Mouse (Mus musculus): ENCODE data around the gene Cercam. TPM values are rescaled to one million over a fixed set of nuclear protein-coding genes. Genes with fewer than 3 reads are reported as not detected.
A peak's percentile ranks its signal among the peaks of the same experiment; 100 is the strongest.

The Cercam gene
- polyA plus RNA-seq, 1 experiment = 38.2 TPM

DNA sequence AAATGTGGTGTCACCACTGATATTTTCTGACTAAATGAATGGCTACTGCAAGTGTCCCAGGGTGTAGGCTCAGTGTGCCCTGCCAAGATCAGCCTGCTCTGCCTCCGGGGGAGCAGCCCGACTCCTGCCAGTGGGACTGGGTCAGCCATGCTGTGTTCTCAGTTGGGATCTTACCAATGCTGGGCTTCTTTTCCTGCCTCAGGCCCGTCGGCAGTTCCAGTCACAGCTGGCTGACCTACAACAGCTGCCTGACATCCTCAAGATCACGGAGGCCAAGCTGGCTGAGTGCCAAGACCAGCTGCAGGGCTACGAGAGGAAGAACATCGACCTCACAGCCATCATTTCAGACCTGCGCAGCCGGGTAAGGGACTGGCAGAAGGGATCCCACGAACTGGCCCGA, 53.0 kb downstream of the Cercam start:
- no peak for TF ChIP-seq POLR2A (IDR thresholded peaks at IDR 0.05; ENCODE audit: borderline replicate concordance, insufficient read depth, low read length)
- no peak for TF ChIP-seq CTCF (IDR thresholded peaks at IDR 0.05; ENCODE audit: borderline replicate concordance, insufficient read depth, low read depth, low read length)
- H3K4me3 ChIP-seq (replicated peaks; ENCODE audit: insufficient read depth, low read depth, low read length) = no peak overlapping the region
- H3K27me3 ChIP-seq (ENCODE audit: control insufficient read depth, insufficient read depth, low read length) = no peaks in the 10 kb centered on the region
- H3K27ac ChIP-seq (ENCODE audit: insufficient read depth, low read length) = peak overlapping the region; percentile 11; the same call in 1 of the 2 replicates
- peak; percentile 53 to 60 for DNase-seq
- 7% methylated on average over 11 of the region's 11 CpGs for WGBS
- peaks cover 9% of the 10 kb centered on the region for H3K4me1 ChIP-seq (ENCODE audit: control insufficient read depth, insufficient read depth, low read length)

DNA sequence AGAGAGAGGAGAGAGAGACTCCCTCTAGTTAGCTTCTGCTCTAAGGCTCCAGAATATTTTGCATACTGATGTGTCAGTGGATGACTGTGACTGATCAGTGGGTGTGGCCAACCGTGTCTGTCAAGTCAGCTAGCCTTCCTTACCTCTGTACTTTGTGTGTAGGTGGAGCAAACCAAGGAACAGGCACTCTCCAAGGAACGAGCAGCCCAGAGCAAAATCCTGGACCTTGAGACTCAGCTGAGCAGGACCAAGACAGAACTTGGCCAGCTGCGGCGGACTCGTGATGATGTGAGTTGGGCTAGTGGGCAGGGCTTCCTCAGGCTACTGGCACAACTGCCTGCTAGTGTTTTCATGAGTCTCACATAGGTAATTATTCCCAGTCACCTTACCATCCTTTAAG, 57.6 kb downstream of the Cercam start:
- Histone ChIP-seq H3K4me3 (replicated peaks; ENCODE audit: insufficient read depth, low read depth, low read length) (no peak overlapping the region), H3K27me3 (ENCODE audit: control insufficient read depth, insufficient read depth, low read length) (no peaks in the 10 kb centered on the region), H3K27ac (ENCODE audit: insufficient read depth, low read length) (no peak overlapping the region), H3K4me1 (ENCODE audit: control insufficient read depth, insufficient read depth, low read length) (peaks cover 24% of the 10 kb centered on the region)
- DNase-seq = no peak
- 84% methylated on average over 5 of the region's 5 CpGs for WGBS
- TF ChIP-seq POLR2A (IDR thresholded peaks at IDR 0.05; ENCODE audit: borderline replicate concordance, insufficient read depth, low read length) (no peak), CTCF (IDR thresholded peaks at IDR 0.05; ENCODE audit: borderline replicate concordance, insufficient read depth, low read depth, low read length) (no peak)

DNA sequence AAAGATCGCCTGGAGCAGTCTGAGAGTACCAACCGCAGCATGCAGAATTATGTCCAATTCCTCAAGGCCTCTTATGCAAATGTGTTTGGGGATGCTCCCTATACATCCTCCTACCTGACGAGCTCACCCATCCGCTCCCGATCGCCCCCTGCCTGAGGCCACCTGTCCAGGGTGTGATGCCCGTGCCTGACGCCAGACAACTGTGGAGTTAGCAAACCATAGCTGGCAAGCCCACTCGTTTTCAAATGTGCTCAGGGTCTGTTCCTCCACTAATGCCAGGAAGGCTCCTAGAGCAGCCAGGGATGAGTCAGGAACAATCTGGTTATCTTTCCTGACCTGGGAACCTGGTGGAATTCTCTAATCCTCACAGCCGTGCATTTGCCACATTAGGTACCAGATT, 61.5 kb downstream of the Cercam start:
- 12% methylated on average over 10 of the region's 10 CpGs for WGBS
- peak overlapping the region; percentile 92 for H3K27ac ChIP-seq (ENCODE audit: insufficient read depth, low read length)
- H3K4me1 ChIP-seq (ENCODE audit: control insufficient read depth, insufficient read depth, low read length) = peaks cover 32% of the 10 kb centered on the region
- no peaks in the 10 kb centered on the region for H3K27me3 ChIP-seq (ENCODE audit: control insufficient read depth, insufficient read depth, low read length)
- TF ChIP-seq CTCF (IDR thresholded peaks at IDR 0.05; ENCODE audit: borderline replicate concordance, insufficient read depth, low read depth, low read length) (peak; percentile 65; the same call in 1 of the 2 replicates), POLR2A (IDR thresholded peaks at IDR 0.05; ENCODE audit: borderline replicate concordance, insufficient read depth, low read length) (no peak)
- peak overlapping the region; percentile 16 for H3K4me3 ChIP-seq (replicated peaks; ENCODE audit: insufficient read depth, low read depth, low read length)
- peak; percentile 97 to 100 for DNase-seq

DNA sequence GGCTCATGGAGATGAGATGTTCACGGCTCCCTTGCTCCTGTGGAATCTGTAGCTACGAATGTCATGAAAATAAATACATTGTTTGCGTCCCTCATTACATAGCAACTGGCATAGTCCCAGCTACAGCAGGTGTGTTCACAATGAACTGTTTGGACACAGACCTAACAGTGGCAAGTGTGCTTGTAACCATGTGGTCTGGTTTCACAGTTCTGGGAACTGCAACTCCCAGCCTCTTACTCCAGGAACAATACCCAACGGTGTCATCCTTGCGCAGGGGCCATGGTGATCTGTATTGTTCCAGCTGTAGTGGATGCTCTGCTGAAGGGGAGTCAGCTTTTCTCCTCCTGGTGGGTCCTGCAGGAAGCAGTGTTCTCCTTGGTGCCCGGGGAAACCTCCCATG, 62.2 kb downstream of the Cercam start:
- H3K27me3 ChIP-seq (ENCODE audit: control insufficient read depth, insufficient read depth, low read length) = no peaks in the 10 kb centered on the region
- no peak overlapping the region for H3K4me3 ChIP-seq (replicated peaks; ENCODE audit: insufficient read depth, low read depth, low read length)
- peaks cover 35% of the 10 kb centered on the region for H3K4me1 ChIP-seq (ENCODE audit: control insufficient read depth, insufficient read depth, low read length)
- peak; percentile 42 to 47 for DNase-seq
- TF ChIP-seq CTCF (IDR thresholded peaks at IDR 0.05; ENCODE audit: borderline replicate concordance, insufficient read depth, low read depth, low read length) = 0 out of 2 replicates have a peak, but pooled peaks have one; percentile 4
- TF ChIP-seq POLR2A (IDR thresholded peaks at IDR 0.05; ENCODE audit: borderline replicate concordance, insufficient read depth, low read length) = no peak
- H3K27ac ChIP-seq (ENCODE audit: insufficient read depth, low read length) = peak overlapping the region; percentile 91
- 15% methylated on average over 6 of the region's 6 CpGs for whole genome bisulfite sequencing

Other genes with a start within 250 kb of the Cercam start
- 72.6 and 80.3 TPM in 2 replicates for gene Rapgef1, start 249.4 kb upstream of the Cercam start, polyA plus RNA-seq (2012; rRNA removed)
- gene Gm13420, start 117.5 kb upstream of the Cercam start, polyA plus RNA-seq (2012; rRNA removed) = 0.19 and 0.28 TPM in 2 replicates
- not detected in 2 replicates for gene Gm13547, start 109.9 kb upstream of the Cercam start, polyA plus RNA-seq (2012; rRNA removed)
- gene Coq4, start 81.7 kb upstream of the Cercam start, polyA plus RNA-seq (2012; rRNA removed) = 28.2 TPM in 2 replicates
- 39.9 and 42.8 TPM in 2 replicates for gene Trub2, start 80.7 kb upstream of the Cercam start, polyA plus RNA-seq (2012; rRNA removed)
- gene Slc27a4, start 66.5 kb upstream of the Cercam start, polyA plus RNA-seq (2012; rRNA removed) = 90.6 TPM in 2 replicates
- gene Urm1, start 49.1 kb upstream of the Cercam start, polyA plus RNA-seq (2012; rRNA removed) = 78.6 and 89.6 TPM in 2 replicates
- 264 and 287 TPM in 2 replicates for gene Odf2, start 20.1 kb downstream of the Cercam start, polyA plus RNA-seq (2012; rRNA removed)
- gene Gle1, start 66.3 kb downstream of the Cercam start, polyA plus RNA-seq (2012; rRNA removed) = 72.7 and 74.7 TPM in 2 replicates
- 922 and 988 TPM in 2 replicates for gene Sptan1, start 96.4 kb downstream of the Cercam start, polyA plus RNA-seq (2012; rRNA removed)
- 25.2 and 25.6 TPM in 2 replicates for gene Wdr34, start 179.7 kb downstream of the Cercam start, polyA plus RNA-seq (2012; rRNA removed)
- gene Set, start 188.2 kb downstream of the Cercam start, polyA plus RNA-seq (2012; rRNA removed) = 138 and 159 TPM in 2 replicates
- gene Pkn3, start 208.5 kb downstream of the Cercam start, polyA plus RNA-seq (2012; rRNA removed) = 2.4 TPM in 2 replicates
- 14.4 and 15.5 TPM in 2 replicates for gene Zdhhc12, start 224.5 kb downstream of the Cercam start, polyA plus RNA-seq (2012; rRNA removed)

Data from cerebellum, adult 2 months (tissue).